Mouse (Mus musculus) c-Kit-positive CD71-negative TER-119-negative erythroid progenitor cells, embryonic 14.5 days (primary cell): ENCODE measurements around the gene Tekt1.

ENCODE experiments used
- DNase-seq: peaks from one replicate; pipeline ENCODE4 v3.0.0-alpha.2; 2013; ENCODE audit warnings: low read depth

The Tekt1 gene

GRCm38 (mm10) chr11:72362347-72362741 lies at the start of gene Tekt1:
TSS of gene Tekt1 (minus strand) at chr11:72362442.
- DNase-seq = no peak

DNA sequence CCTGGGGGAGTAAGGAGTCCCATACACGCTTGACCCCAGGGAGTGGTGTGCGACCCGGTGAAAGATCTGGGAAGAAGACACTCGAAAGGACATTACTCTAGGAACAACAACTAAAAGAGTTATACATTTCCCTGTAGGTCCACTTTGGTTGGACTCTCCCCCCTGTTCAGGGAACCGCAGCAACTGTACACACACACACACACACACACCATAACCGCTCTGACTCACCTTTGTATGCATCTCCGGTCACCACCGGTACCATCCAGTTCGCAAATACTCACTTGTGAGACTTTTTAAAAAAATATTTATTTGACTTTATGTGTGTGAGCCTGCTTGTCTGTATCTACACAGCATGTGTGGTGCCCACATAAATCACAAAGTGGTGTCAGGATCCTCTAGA lies 49.7 kb upstream of the Tekt1 start:
- no peak for DNase-seq

- DNase-seq = peak; percentile 66
Measured at GRCm38 (mm10) chr11:72411093-72411921, 49.1 kb upstream of the Tekt1 start, which contains the start of gene Smtnl2. TSS of gene Smtnl2 (minus strand) at chr11:72411713.

DNA sequence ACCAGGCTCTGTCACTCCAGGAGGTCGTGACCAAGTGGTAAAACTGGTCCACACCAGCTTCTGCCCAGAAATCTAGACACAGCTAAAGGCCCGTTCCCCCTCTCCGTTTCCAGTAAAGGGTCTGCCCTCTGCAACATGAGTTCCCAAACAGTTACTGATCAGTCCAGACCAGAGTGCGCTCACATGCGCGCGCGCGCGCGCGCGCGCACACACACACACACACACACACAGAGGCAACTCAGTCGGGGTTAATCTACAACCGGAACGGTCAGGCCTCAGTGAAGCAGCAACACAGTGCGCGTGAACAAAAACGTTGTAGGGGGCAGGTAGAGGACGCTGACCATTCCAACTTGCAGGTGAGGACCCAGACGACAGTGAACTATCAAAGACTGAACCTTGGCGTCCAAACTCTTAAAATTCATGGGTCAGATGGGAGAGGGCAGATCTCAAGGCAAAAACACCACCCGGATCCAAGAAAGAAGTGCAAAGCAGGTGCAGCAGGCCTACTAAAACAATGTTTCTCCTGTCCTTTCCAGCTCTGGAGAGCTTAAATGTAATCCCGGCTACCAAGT lies 48.4 kb upstream of the Tekt1 start:
- DNase-seq = no peak

GRCm38 (mm10) chr11:72409649-72410385 lies 47.6 kb upstream of the Tekt1 start:
- DNase-seq = no peak

DNA sequence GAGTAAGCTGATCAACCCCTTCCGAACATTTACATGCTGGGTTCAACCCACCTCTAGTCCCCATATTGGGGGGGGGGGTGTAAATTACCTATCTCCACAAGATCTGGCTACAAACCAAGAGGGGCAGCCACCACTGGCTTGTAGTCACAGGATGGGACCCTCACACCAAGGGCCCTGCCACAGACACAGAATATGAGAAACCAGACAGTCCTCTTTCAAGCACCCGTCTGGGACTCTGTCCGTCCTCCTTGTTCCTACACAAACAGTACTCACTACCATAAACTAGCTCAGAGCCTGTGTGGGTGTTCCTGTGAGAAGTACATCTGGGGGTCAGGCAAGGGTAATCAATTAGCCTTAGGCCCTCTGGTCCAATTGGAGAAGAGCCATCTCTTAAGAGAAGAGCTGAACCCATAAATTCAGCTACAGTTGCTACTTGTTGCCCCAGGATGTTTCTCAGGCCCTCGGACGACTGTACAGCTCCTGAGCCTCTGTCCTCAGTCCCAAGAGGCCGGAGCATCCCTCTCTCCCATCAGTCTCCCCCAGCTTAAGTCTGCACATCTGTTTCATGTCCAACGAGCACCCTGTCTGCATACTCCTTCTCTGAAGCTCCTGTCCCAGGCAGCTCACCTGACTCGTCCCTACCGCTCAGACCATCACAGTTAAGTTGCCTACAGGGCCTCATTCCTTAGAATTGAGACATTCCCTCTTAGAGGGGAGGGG lies 46.4 kb upstream of the Tekt1 start:
- DNase-seq = no peak

DNA sequence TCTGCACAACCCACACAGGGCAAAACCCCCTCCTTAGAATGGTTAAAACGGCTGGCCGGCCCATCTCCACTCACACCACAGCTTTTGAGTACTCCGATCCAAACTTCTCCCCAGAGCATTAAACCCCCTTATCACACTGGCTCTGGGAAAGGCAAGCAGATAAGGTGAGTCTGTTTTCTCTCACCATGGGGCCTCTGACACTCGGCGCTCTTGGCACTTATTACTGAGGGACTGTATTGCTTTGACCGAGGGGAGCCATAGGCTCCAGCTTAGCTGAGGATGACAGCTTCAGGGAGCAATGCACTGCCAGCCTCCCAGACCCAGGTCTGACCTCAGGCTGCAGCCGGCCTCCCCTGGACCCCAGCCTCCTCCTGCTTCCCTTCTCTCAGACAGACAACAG lies 45.3 kb upstream of the Tekt1 start:
- no peak for DNase-seq

DNA sequence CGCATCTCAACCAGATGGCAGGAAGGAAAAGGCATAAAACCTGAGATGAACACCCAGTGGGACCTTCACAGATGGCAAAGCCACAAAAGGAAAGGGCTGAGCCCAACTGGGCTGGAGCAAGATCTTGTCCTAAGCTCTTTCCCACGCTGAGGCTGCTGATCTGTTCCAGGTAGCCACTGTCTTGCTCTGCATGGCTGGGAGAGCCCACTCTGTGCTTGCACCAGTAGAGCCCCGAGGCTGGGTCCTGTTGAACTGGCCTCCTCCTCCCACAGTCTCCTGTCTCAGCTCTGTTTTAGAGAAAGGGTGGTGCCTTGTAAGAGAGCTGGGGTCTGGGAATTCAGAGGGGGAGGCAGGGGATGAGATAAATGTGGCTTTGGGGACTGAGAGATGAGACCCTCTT lies 44.8 kb upstream of the Tekt1 start:
- DNase-seq = no peak

GRCm38 (mm10) chr11:72406079-72406675 lies 43.9 kb upstream of the Tekt1 start:
- DNase-seq = no peak

- no peak for DNase-seq
Measured at GRCm38 (mm10) chr11:72405532-72405931, 43.3 kb upstream of the Tekt1 start.

DNA sequence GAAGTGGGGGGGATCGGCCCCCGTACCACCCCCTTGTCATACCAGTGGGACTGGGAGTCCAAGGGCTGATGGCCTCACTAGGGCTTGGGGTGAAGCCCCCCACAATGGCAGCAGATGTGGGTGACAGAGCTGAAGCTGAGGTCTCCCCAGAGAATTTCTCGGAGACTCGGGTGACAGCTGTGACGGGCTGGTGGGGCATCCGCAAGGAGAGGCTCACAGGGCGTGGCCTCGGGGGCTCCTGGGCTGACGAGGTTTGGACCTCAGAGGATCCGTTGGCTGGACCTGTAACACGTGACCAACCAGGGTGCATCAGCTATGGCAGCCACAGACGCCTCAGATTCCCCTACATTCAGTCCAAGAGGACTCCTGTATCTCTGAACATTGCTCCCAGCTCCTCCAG lies 40.7 kb upstream of the Tekt1 start:
- DNase-seq = no peak

- no peak for DNase-seq
Measured at GRCm38 (mm10) chr11:72402017-72402416, 39.8 kb upstream of the Tekt1 start.

- DNase-seq = no peak
Measured at GRCm38 (mm10) chr11:72401068-72401467, 38.8 kb upstream of the Tekt1 start.

GRCm38 (mm10) chr11:72397811-72398525 lies 35.7 kb upstream of the Tekt1 start:
- no peak for DNase-seq

DNA sequence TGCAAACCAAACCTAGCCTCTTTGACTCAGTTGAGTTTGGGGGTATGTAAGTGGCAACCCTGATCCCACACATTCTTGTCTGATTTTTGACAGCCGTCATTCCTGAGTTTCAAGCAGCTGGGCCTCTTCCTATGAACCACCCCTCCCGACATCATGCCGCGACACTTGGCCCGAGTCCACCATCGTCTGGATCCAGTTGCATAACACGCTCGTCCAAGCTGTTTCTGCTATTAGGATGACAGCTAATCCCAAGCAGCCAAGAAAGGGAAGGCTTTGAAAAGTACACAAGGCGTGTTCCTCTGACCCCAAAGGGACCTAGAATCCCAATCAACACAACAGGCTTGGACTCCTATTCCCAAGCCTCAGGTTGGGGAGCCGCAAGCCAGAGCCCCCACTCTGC lies 34.8 kb upstream of the Tekt1 start:
- no peak for DNase-seq

DNA sequence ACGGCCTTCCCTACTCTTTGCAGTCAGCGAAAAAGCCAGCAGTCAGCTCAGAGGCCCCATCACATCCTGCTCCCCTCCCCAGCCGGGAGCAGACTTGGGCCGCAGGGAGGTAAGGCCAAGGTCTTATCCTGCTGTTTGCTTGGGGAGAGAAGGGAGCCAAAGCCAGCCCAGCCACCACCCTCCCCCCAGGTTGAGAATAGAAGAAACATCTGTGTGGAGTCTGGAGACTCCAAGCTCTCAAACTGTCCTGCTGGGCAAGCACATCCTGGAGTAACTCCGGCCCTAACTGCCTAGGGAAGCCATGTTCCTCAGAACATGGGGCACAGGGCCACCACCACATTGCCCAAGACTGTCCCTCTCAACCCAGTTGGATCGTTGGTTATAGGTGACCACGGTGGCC lies 34.4 kb upstream of the Tekt1 start:
- DNase-seq = no peak

GRCm38 (mm10) chr11:72395652-72396051 lies 33.4 kb upstream of the Tekt1 start:
- DNase-seq = no peak

DNA sequence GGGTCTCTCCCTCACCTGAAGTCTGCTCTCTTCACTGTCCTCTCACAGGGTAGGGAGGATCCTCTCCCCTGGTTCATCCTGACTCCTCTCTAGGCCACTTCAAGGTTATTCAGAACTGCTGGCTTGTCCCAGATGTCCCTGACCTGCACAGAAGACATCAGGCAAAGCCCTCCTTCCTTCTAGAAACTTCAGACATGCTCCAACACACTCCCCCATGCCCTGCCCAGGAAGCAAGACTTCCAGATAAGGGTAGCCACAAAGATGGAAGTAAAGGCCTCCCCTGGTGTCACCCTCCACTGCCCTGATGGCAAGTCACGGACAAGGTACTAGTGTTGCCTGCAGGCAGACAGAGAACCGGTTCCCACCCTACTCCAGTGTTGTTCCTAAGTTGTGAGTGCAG lies 32.5 kb upstream of the Tekt1 start:
- no peak for DNase-seq

- DNase-seq = no peak
Measured at GRCm38 (mm10) chr11:72393669-72394068, 31.4 kb upstream of the Tekt1 start.

GRCm38 (mm10) chr11:72393243-72393642 lies 31.0 kb upstream of the Tekt1 start:
- no peak for DNase-seq

GRCm38 (mm10) chr11:72391181-72391580 lies 28.9 kb upstream of the Tekt1 start:
- DNase-seq = no peak
